In genomic region chr9:37459665-37460042, GRCm38 (mm10) we compare ENCODE assay signal across 9 mouse cellular contexts. TPM values are rescaled to one million over a fixed set of nuclear protein-coding genes. Genes with fewer than 3 reads are reported as not detected.
DNase-seq lines count a peak whose midpoint lies in the region; ATAC-seq and TF ChIP-seq lines count a peak whose summit lies in the region.
"Had no signal": no experiment of that assay in that cellular context is flagged by ENCODE, and none has a peak within 500 bp of the region (broad histone marks: within the 10 kb centered on the region; RNA-seq: fewer than 3 reads in every experiment).

No protein-coding gene starts in this region.

- H3K27ac ChIP-seq in cerebellum, adult 2 months (ENCODE audit: insufficient read depth, low read length): no peak overlapping the region
- no peak overlapping the region for H3K27ac ChIP-seq in lung, embryonic 16.5 days (ENCODE audit: low read length)
- no peak overlapping the region for H3K27ac ChIP-seq in limb, embryonic 10.5 days
- H3K27ac ChIP-seq in stomach, embryonic 14.5 days (ENCODE audit: low read length): no peak overlapping the region

- no peaks in the 10 kb centered on the region; the same call in 1 of the 2 replicates for H3K27me3 ChIP-seq in cerebellum, adult 2 months (ENCODE audit: control insufficient read depth, insufficient read depth, low read length)
- peaks cover 75% of the 10 kb centered on the region for H3K27me3 ChIP-seq in lung, embryonic 16.5 days (ENCODE audit: control insufficient read depth, insufficient read depth, low read depth, low read length)
- peaks cover 98% of the 10 kb centered on the region for H3K27me3 ChIP-seq in limb, embryonic 10.5 days (ENCODE audit: low read depth, poor library complexity, severe bottlenecking)
- peaks cover 67% of the 10 kb centered on the region for H3K27me3 ChIP-seq in stomach, embryonic 14.5 days (ENCODE audit: control insufficient read depth, insufficient read depth, low read length)

- H3K4me3 ChIP-seq in cerebellum, adult 2 months (replicated peaks; ENCODE audit: insufficient read depth, low read depth, low read length): peak overlapping the region; percentile 44
- H3K4me3 ChIP-seq in lung, embryonic 16.5 days (ENCODE audit: low read length): peak overlapping the region; percentile 54
- no peak overlapping the region for H3K4me3 ChIP-seq in lung, adult 2 months (replicated peaks; ENCODE audit: extremely low read depth, low read depth, low read length)
- H3K4me3 ChIP-seq in limb, embryonic 10.5 days: peak overlapping the region; percentile 54
- peak overlapping the region; percentile 46 for H3K4me3 ChIP-seq in stomach, embryonic 14.5 days (ENCODE audit: low read depth, low read length)
- H3K4me3 ChIP-seq: erythroblast, embryonic 14.5 days had no signal

- H3K4me2 ChIP-seq in lung, embryonic 16.5 days (ENCODE audit: low read depth, low read length): peak overlapping the region; percentile 88
- H3K4me2 ChIP-seq in stomach, embryonic 14.5 days (replicated peaks; ENCODE audit: low read depth, low read length): peak overlapping the region; percentile 95

- no peaks in the 10 kb centered on the region for H3K36me3 ChIP-seq in lung, embryonic 16.5 days (ENCODE audit: control insufficient read depth, insufficient read depth, low read length)
- no peaks in the 10 kb centered on the region for H3K36me3 ChIP-seq in limb, embryonic 10.5 days
- H3K36me3 ChIP-seq in stomach, embryonic 14.5 days (ENCODE audit: control insufficient read depth, insufficient read depth, low read length): no peaks in the 10 kb centered on the region

- TF ChIP-seq CTCF in cerebellum, adult 2 months (IDR thresholded peaks at IDR 0.05; ENCODE audit: borderline replicate concordance, insufficient read depth, low read depth, low read length): no peak
- no peak for TF ChIP-seq CTCF in lung, adult 2 months (IDR thresholded peaks at IDR 0.05; ENCODE audit: insufficient read depth, low read length)

- H3K9me3 ChIP-seq in lung, embryonic 16.5 days (ENCODE audit: control insufficient read depth, low read length): no peaks in the 10 kb centered on the region
- no peaks in the 10 kb centered on the region for H3K9me3 ChIP-seq in limb, embryonic 10.5 days (replicated peaks)
- H3K9me3 ChIP-seq in stomach, embryonic 14.5 days (ENCODE audit: control insufficient read depth, low read depth, low read length): no peaks in the 10 kb centered on the region

- H3K4me1 ChIP-seq in cerebellum, adult 2 months (ENCODE audit: control insufficient read depth, insufficient read depth, low read length): peaks cover 6% of the 10 kb centered on the region; the same call in 1 of the 2 replicates
- H3K4me1 ChIP-seq in lung, embryonic 16.5 days (replicated peaks; ENCODE audit: control insufficient read depth, insufficient read depth, low read length): peaks cover 24% of the 10 kb centered on the region
- H3K4me1 ChIP-seq in lung, adult 2 months (ENCODE audit: control insufficient read depth, insufficient read depth, low read length): peaks cover 3% of the 10 kb centered on the region
- peaks cover 43% of the 10 kb centered on the region for H3K4me1 ChIP-seq in limb, embryonic 10.5 days
- 0 out of 2 replicates have a peak, but pooled peaks cover 8% of the 10 kb centered on the region for H3K4me1 ChIP-seq in stomach, embryonic 14.5 days (ENCODE audit: control insufficient read depth, insufficient read depth, low read length)

- no peak for TF ChIP-seq POLR2A in cerebellum, adult 2 months (IDR thresholded peaks at IDR 0.05; ENCODE audit: borderline replicate concordance, insufficient read depth, low read length)
- no peak for TF ChIP-seq POLR2A in lung, adult 2 months (IDR thresholded peaks at IDR 0.05; ENCODE audit: borderline replicate concordance, extremely low read depth, low read depth, low read length)

- no peak for ATAC-seq in lung, embryonic 16.5 days (ENCODE audit: low read depth)
- ATAC-seq in stomach, embryonic 14.5 days (ENCODE audit: insufficient number of reproducible peaks, insufficient read depth, low FRiP score, low read depth): no peak

- H3K9ac ChIP-seq in lung, embryonic 16.5 days (ENCODE audit: low read length): no peak overlapping the region
- no peak overlapping the region for H3K9ac ChIP-seq in stomach, embryonic 14.5 days (replicated peaks; ENCODE audit: low read depth, low read length)

- WGBS in cerebellum, adult 2 months: 25% methylated on average over 9 of the region's 9 CpGs
- WGBS in lung, embryonic 16.5 days: 2% methylated on average over 9 of the region's 9 CpGs
- 15% methylated on average over 9 of the region's 9 CpGs for WGBS in lung, adult 2 months
- 1% methylated on average over 9 of the region's 9 CpGs for WGBS in limb, embryonic 10.5 days
- WGBS in stomach, embryonic 14.5 days: under 1% methylated on average over 9 of the region's 9 CpGs

- no peak for DNase-seq in cerebellum, adult 2 months
- DNase-seq in cerebellum, adult 18-20 months: no peak
- no peak for DNase-seq in lung, adult 2 months
- DNase-seq in limb, embryonic 10.5 days (ENCODE audit: low spot score): no peak
- DNase-seq in right cerebral cortex, postnatal 36 days (ENCODE audit: low spot score in 2 of 2): no peak
- DNase-seq in layer of hippocampus, adult 8-10 months (ENCODE audit: low spot score in 2 of 2): no peak

RNA-seq across cellular contexts. Expression of gene Robo3, which starts 26.6 kb away (rescaled TPM):
- polyA plus RNA-seq in cerebellum, adult 2 months (2012; rRNA removed): 1.3 and 1.4 TPM in 2 replicates
- 0.15 and 0.19 TPM in 2 replicates for polyA plus RNA-seq in lung, embryonic 16.5 days (2015; fragmentation: Nextera tagmentation; extraction: Ambion mirVana)
- 0.07 and 0.22 TPM in 2 replicates for polyA plus RNA-seq in lung, adult 2 months (2012; rRNA removed)
- 0.10 TPM in 1 of 2 replicates, not detected in the other for polyA plus RNA-seq in limb, embryonic 10.5 days (2016; fragmentation: Nextera tagmentation; extraction: Ambion mirVana)
- polyA plus RNA-seq in stomach, embryonic 14.5 days (2014; fragmentation: Nextera tagmentation; extraction: Ambion mirVana): 0.06 TPM in 1 of 2 replicates, not detected in the other
- total RNA-seq in layer of hippocampus, adult 8-10 months (2022): 10 to 100 TPM; 10.3 to 16.0 (median 13.1) TPM

RNA-seq across cellular contexts. Expression of gene Msantd2, which starts 29.5 kb away (rescaled TPM):
- polyA plus RNA-seq in cerebellum, adult 2 months (2012; rRNA removed): 40.6 and 40.7 TPM in 2 replicates
- polyA plus RNA-seq in lung, embryonic 16.5 days (2015; fragmentation: Nextera tagmentation; extraction: Ambion mirVana): 22.0 and 25.0 TPM in 2 replicates
- polyA plus RNA-seq in lung, adult 2 months (2012; rRNA removed): 22.9 and 28.5 TPM in 2 replicates
- 33.1 and 38.0 TPM in 2 replicates for polyA plus RNA-seq in limb, embryonic 10.5 days (2016; fragmentation: Nextera tagmentation; extraction: Ambion mirVana)
- 33.2 and 38.9 TPM in 2 replicates for polyA plus RNA-seq in stomach, embryonic 14.5 days (2014; fragmentation: Nextera tagmentation; extraction: Ambion mirVana)
- total RNA-seq in layer of hippocampus, adult 8-10 months (2022): 10 to 100 TPM; 20.2 to 25.7 (median 23.6) TPM

RNA-seq across cellular contexts. Expression of gene Robo4, which starts 58.0 kb away (rescaled TPM):
- polyA plus RNA-seq in cerebellum, adult 2 months (2012; rRNA removed): 5.7 and 5.9 TPM in 2 replicates
- polyA plus RNA-seq in lung, embryonic 16.5 days (2015; fragmentation: Nextera tagmentation; extraction: Ambion mirVana): 24.7 and 29.8 TPM in 2 replicates
- polyA plus RNA-seq in lung, adult 2 months (2012; rRNA removed): 67.8 and 88.4 TPM in 2 replicates
- polyA plus RNA-seq in limb, embryonic 10.5 days (2016; fragmentation: Nextera tagmentation; extraction: Ambion mirVana): 9.9 and 10.3 TPM in 2 replicates
- polyA plus RNA-seq in stomach, embryonic 14.5 days (2014; fragmentation: Nextera tagmentation; extraction: Ambion mirVana): 8.9 and 12.0 TPM in 2 replicates
- 1 to 10 TPM; 5.4 to 9.2 (median 6.5) TPM for total RNA-seq in layer of hippocampus, adult 8-10 months (2022)
